Mouse (Mus musculus): ENCODE data around the gene Ubl7. TPM values are rescaled to one million over a fixed set of nuclear protein-coding genes. Genes with fewer than 3 reads are reported as not detected.

Gene Ubl7
- polyA plus RNA-seq, 1 experiment from 2014 or later = 101 TPM

- Histone ChIP-seq H3K27me3 (ENCODE audit: control insufficient read depth, insufficient read depth, low read length) (peaks cover 20% of the 10 kb centered on the region), H3K36me3 (ENCODE audit: control insufficient read depth, insufficient read depth, low read length) (no peaks in the 10 kb centered on the region), H3K27ac (ENCODE audit: low read length) (no peak within 1 kb of the TSS), H3K4me1 (ENCODE audit: control insufficient read depth, insufficient read depth, low read length) (peaks cover 6% of the 10 kb centered on the region; the same call in 1 of the 2 replicates), H3K4me3 (ENCODE audit: low read depth, low read length) (peak within 1 kb of the TSS; percentile 71), H3K9me3 (ENCODE audit: control insufficient read depth, low read depth, low read length) (no peaks in the 10 kb centered on the region), H3K4me2 (replicated peaks; ENCODE audit: low read depth, low read length) (peak within 1 kb of the TSS; percentile 97), H3K9ac (replicated peaks; ENCODE audit: low read depth, low read length) (peak within 1 kb of the TSS; percentile 39)
- WGBS = 3% methylated on average over 50 of the region's 60 CpGs
- ATAC-seq (ENCODE audit: insufficient number of reproducible peaks, insufficient read depth, low FRiP score, low read depth) = peak; percentile 73
Measured at GRCm38 (mm10) chr9:57939431-57940348, 28.9 kb downstream of the Ubl7 start, which contains the start of gene Sema7a. TSS of gene Sema7a (plus strand) at chr9:57940112.

- peaks cover 6% of the 10 kb centered on the region; the same call in 1 of the 2 replicates for H3K4me1 ChIP-seq (ENCODE audit: control insufficient read depth, insufficient read depth, low read length)
- H3K36me3 ChIP-seq (ENCODE audit: control insufficient read depth, insufficient read depth, low read length) = no peaks in the 10 kb centered on the region
- no peak overlapping the region for H3K27ac ChIP-seq (ENCODE audit: low read length)
- H3K9ac ChIP-seq (replicated peaks; ENCODE audit: low read depth, low read length) = peak overlapping the region; percentile 39
- peak; percentile 39 for ATAC-seq (ENCODE audit: insufficient number of reproducible peaks, insufficient read depth, low FRiP score, low read depth)
- peak overlapping the region; percentile 71 for H3K4me3 ChIP-seq (ENCODE audit: low read depth, low read length)
- H3K27me3 ChIP-seq (ENCODE audit: control insufficient read depth, insufficient read depth, low read length) = peaks cover 20% of the 10 kb centered on the region
- under 1% methylated on average over 44 of the region's 44 CpGs for WGBS
- H3K4me2 ChIP-seq (replicated peaks; ENCODE audit: low read depth, low read length) = peak overlapping the region; percentile 97
- no peaks in the 10 kb centered on the region for H3K9me3 ChIP-seq (ENCODE audit: control insufficient read depth, low read depth, low read length)
Measured at GRCm38 (mm10) chr9:57940349-57940794, 29.6 kb downstream of the Ubl7 start.

- H3K9ac ChIP-seq (replicated peaks; ENCODE audit: low read depth, low read length) = peak overlapping the region; percentile 39; the same call in 1 of the 2 replicates
- ATAC-seq (ENCODE audit: insufficient number of reproducible peaks, insufficient read depth, low FRiP score, low read depth) = no peak
- no peaks in the 10 kb centered on the region for H3K9me3 ChIP-seq (ENCODE audit: control insufficient read depth, low read depth, low read length)
- peak overlapping the region; percentile 97 for H3K4me2 ChIP-seq (replicated peaks; ENCODE audit: low read depth, low read length)
- peak overlapping the region; percentile 71 for H3K4me3 ChIP-seq (ENCODE audit: low read depth, low read length)
- H3K27me3 ChIP-seq (ENCODE audit: control insufficient read depth, insufficient read depth, low read length) = peaks cover 20% of the 10 kb centered on the region
- peaks cover 6% of the 10 kb centered on the region; the same call in 1 of the 2 replicates for H3K4me1 ChIP-seq (ENCODE audit: control insufficient read depth, insufficient read depth, low read length)
- H3K36me3 ChIP-seq (ENCODE audit: control insufficient read depth, insufficient read depth, low read length) = no peaks in the 10 kb centered on the region
- 5% methylated on average over 28 of the region's 28 CpGs for WGBS
- H3K27ac ChIP-seq (ENCODE audit: low read length) = no peak overlapping the region
Measured at GRCm38 (mm10) chr9:57940861-57941638, 30.3 kb downstream of the Ubl7 start.

- Histone ChIP-seq H3K4me2 (replicated peaks; ENCODE audit: low read depth, low read length) (no peak overlapping the region), H3K9me3 (ENCODE audit: control insufficient read depth, low read depth, low read length) (no peaks in the 10 kb centered on the region), H3K4me1 (ENCODE audit: control insufficient read depth, insufficient read depth, low read length) (peaks cover 6% of the 10 kb centered on the region; the same call in 1 of the 2 replicates), H3K27ac (ENCODE audit: low read length) (no peak overlapping the region), H3K9ac (replicated peaks; ENCODE audit: low read depth, low read length) (no peak overlapping the region), H3K4me3 (ENCODE audit: low read depth, low read length) (no peak overlapping the region), H3K27me3 (ENCODE audit: control insufficient read depth, insufficient read depth, low read length) (peaks cover 20% of the 10 kb centered on the region), H3K36me3 (ENCODE audit: control insufficient read depth, insufficient read depth, low read length) (no peaks in the 10 kb centered on the region)
- WGBS = 55% methylated on average over 2 of the region's 2 CpGs
- no peak for ATAC-seq (ENCODE audit: insufficient number of reproducible peaks, insufficient read depth, low FRiP score, low read depth)
Measured at GRCm38 (mm10) chr9:57942039-57942438, 31.3 kb downstream of the Ubl7 start.

GRCm38 (mm10) chr9:57943067-57943466 lies 32.3 kb downstream of the Ubl7 start:
- 28% methylated on average over 2 of the region's 2 CpGs for WGBS
- H3K4me2 ChIP-seq (replicated peaks; ENCODE audit: low read depth, low read length) = no peak overlapping the region
- H3K4me3 ChIP-seq (ENCODE audit: low read depth, low read length) = no peak overlapping the region
- no peaks in the 10 kb centered on the region for H3K9me3 ChIP-seq (ENCODE audit: control insufficient read depth, low read depth, low read length)
- no peak for ATAC-seq (ENCODE audit: insufficient number of reproducible peaks, insufficient read depth, low FRiP score, low read depth)
- no peak overlapping the region for H3K27ac ChIP-seq (ENCODE audit: low read length)
- peaks cover 6% of the 10 kb centered on the region; the same call in 1 of the 2 replicates for H3K4me1 ChIP-seq (ENCODE audit: control insufficient read depth, insufficient read depth, low read length)
- no peak overlapping the region for H3K9ac ChIP-seq (replicated peaks; ENCODE audit: low read depth, low read length)
- peaks cover 20% of the 10 kb centered on the region for H3K27me3 ChIP-seq (ENCODE audit: control insufficient read depth, insufficient read depth, low read length)
- no peaks in the 10 kb centered on the region for H3K36me3 ChIP-seq (ENCODE audit: control insufficient read depth, insufficient read depth, low read length)

- H3K27me3 ChIP-seq (ENCODE audit: control insufficient read depth, insufficient read depth, low read length) = peaks cover 20% of the 10 kb centered on the region
- no peaks in the 10 kb centered on the region for H3K9me3 ChIP-seq (ENCODE audit: control insufficient read depth, low read depth, low read length)
- H3K4me3 ChIP-seq (ENCODE audit: low read depth, low read length) = no peak overlapping the region
- H3K4me1 ChIP-seq (ENCODE audit: control insufficient read depth, insufficient read depth, low read length) = peaks cover 6% of the 10 kb centered on the region; the same call in 1 of the 2 replicates
- H3K9ac ChIP-seq (replicated peaks; ENCODE audit: low read depth, low read length) = no peak overlapping the region
- no peak overlapping the region for H3K4me2 ChIP-seq (replicated peaks; ENCODE audit: low read depth, low read length)
- no peak overlapping the region for H3K27ac ChIP-seq (ENCODE audit: low read length)
- 28% methylated on average over 5 of the region's 5 CpGs for WGBS
- ATAC-seq (ENCODE audit: insufficient number of reproducible peaks, insufficient read depth, low FRiP score, low read depth) = no peak
- H3K36me3 ChIP-seq (ENCODE audit: control insufficient read depth, insufficient read depth, low read length) = no peaks in the 10 kb centered on the region
Measured at GRCm38 (mm10) chr9:57944572-57944971, 33.8 kb downstream of the Ubl7 start.

- peaks cover under 1% of the 10 kb centered on the region; the same call in 1 of the 2 replicates for H3K4me1 ChIP-seq (ENCODE audit: control insufficient read depth, insufficient read depth, low read length)
- H3K36me3 ChIP-seq (ENCODE audit: control insufficient read depth, insufficient read depth, low read length) = no peaks in the 10 kb centered on the region
- no peak overlapping the region for H3K4me3 ChIP-seq (ENCODE audit: low read depth, low read length)
- WGBS = 75% methylated on average over 8 of the region's 8 CpGs
- no peak overlapping the region for H3K9ac ChIP-seq (replicated peaks; ENCODE audit: low read depth, low read length)
- H3K4me2 ChIP-seq (replicated peaks; ENCODE audit: low read depth, low read length) = no peak overlapping the region
- no peak overlapping the region for H3K27ac ChIP-seq (ENCODE audit: low read length)
- peaks cover 20% of the 10 kb centered on the region for H3K27me3 ChIP-seq (ENCODE audit: control insufficient read depth, insufficient read depth, low read length)
- no peaks in the 10 kb centered on the region for H3K9me3 ChIP-seq (ENCODE audit: control insufficient read depth, low read depth, low read length)
- ATAC-seq (ENCODE audit: insufficient number of reproducible peaks, insufficient read depth, low FRiP score, low read depth) = no peak
Measured at GRCm38 (mm10) chr9:57945771-57946616, 35.2 kb downstream of the Ubl7 start.

All from stomach, embryonic 14.5 days (tissue).